Mouse (Mus musculus) frontal cortex, postnatal 25 days (tissue): ENCODE measurements around the gene Usp36.

Experiments used
- DNase-seq, 2 experiments: peaks; one replicate each; pipeline ENCODE4 v3.0.0; 2022; ENCODE audit warnings: low spot score in 2 of 2

Gene Usp36

DNA sequence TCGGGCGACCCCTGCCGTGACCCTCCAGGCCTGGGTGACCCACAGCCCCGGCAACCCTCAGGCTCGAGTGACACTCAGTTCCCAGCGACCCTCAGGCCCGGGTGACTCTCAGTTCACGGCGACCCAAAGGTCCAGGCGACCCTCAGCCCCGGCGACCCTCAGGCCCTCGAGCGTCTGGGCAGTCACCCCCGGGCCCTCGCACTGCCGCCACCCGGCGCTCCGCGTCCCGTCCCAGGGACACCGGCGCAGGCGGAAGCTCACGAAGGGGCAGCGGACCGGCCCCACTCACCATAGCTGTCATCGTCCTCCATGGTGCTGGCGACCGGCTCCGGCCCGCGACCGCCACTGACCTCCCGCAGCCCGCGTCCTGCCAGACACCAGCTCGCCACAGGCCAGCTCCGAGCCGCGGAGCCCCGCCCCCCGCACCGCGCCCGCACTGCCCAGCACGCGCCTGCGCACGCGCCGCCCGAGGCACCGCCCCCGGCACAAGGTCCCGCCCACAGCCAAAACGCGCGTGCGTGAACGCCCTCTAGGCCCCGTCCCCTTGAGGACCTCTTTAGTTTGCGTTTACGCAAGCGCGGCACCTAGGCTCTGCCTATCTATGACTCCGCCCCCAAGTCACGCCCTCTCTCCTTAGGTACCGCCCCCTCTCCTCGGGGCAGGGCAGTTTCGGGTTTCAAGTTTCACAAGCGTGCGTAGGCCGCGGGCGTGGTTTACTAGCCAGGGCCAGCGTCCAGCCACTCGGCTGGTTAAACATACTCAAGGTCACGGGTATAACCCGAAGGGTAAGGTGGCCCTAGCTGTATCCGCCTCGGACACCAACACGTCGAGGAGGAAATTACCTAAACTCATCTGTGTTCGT, 41.7 kb downstream of the Usp36 start, which contains the start of gene Cyth1:
Cyth1 (minus strand) TSS at position 443 of the 862 bp plus-strand sequence.
- peak; percentile 93 to 96 for DNase-seq

DNA sequence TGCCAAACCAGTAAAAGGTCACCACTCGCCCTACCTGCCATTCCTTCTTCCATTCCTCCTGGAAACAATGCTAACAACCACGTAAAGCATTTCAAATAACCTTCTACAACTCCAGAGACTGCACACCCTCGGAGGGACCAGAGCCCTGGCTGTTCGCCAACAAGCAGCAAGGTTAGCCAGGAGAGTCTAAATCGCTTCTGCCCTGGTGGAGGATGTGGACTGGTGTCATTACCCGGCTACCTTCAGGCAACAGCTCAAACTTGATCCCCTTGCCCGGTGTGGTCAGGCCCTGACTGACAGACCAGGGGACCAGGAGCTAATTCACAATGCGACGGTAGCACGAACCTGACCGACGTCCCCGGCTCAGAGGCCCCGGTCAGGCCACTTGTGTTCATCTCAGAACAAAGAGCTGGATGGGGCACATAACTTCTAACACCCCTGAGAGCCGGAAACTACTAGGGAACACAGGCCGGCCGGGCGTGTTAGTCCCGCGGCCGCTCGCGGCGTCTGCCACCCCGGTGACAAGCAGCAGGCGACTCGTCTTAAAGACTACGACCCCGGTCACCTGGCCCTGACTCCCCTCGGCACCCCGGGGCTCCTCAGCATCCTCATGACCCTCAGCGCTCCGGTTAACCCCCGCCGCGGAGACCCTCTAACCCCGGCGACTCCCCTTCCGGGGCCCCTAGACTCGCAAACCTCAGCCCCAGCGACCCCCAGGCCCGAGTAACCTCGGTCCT, 42.5 kb downstream of the Usp36 start:
- no peak for DNase-seq

DNA sequence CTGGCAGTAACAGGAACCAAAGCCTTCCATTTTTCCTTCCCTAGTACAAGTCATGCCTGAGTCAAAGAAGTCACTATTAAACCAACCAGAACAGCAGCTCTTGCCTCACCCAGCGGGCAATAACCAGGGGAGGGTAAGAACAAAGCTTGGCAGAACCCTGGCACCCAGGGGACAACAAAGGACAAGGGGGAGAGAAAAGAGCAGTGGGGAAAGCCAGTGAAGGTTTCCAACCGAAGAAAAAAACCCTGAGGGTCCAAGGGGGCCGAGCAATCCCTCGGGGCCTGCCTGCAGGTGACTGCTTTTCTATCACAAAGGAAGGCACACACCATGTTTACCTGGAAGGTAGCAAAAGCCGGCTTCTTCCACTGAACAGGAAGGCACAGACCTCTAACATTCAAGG, 43.3 kb downstream of the Usp36 start:
- no peak for DNase-seq

DNA sequence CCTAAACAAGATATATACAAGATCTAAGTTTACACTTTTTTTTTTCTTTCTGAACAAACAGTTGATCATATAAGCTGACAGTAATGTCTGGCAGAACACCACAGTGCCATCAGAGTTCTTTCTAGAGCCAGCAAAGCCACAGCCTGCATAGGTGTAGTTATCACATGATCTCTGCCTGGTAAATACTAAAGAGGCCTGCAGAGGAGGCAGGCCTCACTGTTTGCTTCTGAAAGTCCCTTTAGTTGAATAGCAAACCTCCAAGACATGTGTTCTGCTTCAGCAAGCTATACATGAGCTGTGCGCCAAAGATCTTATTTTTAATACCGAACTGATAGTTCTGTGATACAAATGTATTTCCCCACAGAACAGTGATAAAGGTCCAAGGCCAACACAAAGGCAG, 44.9 kb downstream of the Usp36 start:
- DNase-seq: no peak

DNA sequence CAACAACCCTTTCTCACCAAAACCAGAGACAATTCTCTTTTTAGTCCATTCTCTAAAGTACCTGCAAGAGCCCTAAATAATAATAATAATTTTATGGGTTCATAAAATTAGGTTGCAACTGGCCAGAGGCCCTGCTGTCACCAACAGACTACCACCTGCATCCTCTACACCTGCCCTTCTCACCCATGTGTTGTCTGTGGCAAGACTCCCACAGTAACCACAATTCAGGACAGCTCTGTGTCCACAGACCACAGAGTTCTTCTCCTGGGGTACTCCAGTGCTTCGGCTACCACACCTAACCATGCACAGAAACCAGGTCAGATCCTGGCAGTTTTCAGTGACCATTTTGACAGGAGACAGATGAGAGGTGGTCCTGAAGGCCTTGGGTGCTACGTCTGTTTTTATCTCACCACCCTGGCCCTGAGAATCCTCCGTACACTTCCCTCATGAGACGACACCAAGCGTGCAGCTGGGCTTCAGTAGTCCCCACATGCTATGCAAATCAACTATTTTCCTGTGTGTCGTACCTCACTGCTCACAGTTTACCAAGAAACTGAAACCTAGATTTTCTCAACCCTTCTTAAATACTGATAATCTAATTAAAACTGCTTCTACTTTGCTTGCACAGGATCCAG, 46.3 kb downstream of the Usp36 start:
- DNase-seq: no peak

DNA sequence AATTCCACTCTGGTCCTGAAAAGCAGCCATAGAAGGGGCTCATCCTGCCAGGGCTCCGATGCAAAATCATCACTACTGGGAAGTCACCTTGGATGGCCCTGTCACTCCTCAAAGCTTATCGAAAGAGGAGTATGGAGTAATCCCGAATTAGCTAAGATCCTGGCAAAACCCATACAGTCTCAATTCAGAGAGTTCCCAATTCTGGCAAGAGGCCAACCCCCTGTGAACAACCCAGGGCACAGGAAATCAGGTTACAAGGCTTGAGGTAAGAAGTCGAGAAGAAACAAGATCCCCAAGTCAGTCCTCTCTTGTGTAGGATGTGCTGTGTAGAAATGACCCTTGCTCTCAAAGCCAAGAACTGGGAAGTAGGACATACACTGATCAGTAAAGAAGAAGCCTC, 47.5 kb downstream of the Usp36 start:
- DNase-seq: no peak

DNA sequence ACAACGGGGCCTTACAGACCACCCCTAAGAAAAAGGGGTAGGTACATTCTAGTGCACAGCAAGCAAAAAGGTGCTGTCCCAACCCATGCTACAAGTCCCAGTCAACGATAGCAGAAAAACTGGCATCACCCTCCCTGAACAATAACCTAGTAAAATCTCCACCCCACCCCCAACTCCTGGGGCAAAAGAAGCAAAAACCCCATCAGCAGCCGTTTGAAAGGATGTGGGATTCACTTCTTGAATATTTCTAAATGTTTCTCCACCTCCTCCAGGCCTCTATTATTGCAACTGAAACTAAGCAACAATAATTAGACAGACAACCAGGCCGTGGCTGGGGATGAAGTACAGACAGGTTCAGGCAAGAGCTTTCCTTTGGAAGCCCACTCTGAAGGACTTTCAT, 49.7 kb downstream of the Usp36 start:
- no peak for DNase-seq

DNA sequence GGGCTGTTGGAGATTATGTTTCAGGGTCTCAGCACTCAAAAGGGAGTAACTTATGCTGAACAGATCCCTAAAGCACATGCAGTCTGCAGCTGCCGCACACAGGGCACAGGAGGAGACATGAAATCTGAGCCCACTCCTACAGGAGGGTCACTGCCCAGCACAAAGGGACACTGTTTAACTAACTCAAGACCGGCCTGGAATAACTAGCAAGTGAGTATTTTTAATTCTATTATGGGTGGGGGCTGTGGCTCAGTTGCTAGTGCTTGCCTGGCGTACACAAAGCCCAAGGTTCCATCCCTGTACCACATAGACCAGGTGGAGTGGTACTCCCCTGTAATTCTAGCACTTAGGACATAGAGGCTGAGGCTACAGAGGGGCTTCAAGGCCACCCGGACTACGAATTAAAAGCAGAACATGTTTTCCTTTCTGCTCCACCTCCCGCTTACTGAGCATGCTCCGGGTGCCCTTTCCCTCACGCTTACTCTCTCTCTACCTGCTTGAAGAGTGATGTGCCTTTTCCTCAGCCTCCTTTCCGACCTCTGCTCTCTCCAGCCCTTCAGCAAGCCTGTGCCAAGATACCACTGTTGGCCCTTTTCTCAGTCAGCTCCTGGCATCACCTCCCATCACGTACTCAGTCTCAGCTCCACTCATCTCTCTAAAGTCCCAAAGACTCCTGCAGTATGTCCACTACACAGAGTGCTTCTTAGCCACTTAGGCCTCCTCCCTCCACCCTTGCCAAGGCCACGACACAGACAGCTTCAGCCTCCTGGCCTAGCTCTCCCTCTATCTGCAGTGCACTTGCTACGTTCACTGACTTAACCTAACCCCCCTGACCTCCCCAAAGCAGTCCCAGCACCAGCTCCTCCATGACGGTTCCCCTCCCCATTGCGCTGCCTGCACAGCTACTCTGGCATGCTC, 50.5 kb downstream of the Usp36 start:
- DNase-seq: no peak

DNA sequence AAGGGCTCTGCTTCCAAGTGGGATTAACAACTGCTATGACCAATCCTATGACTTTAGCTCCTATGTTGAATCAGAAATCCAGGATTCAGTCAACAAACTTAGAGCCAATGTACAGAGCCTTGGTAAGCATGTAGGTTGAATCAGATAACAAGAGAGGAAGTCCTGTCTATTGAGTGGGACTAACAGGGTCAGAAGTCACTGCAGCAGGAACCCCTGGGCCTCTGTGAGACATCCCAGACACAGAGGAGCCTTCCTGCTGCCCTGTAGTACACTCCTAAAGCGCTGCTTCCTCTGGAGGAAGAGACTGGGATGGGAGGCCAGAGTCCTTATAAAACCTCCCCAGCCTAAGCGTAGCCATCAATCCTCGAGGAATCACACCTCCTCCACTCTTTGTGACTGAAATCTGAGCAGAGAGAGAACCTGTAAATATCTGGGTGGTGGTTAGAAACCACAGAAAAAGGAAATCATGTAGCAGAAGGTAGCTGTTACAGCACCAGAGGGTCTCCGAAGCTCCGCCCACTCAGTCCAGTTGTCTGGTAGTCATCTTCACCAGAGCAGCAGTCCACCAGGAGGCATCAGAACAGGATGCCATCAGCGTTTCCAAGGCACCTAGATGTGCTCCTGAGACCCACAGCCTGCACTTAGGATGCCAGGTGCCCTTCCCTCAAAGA, 53.4 kb downstream of the Usp36 start:
- DNase-seq: no peak

DNA sequence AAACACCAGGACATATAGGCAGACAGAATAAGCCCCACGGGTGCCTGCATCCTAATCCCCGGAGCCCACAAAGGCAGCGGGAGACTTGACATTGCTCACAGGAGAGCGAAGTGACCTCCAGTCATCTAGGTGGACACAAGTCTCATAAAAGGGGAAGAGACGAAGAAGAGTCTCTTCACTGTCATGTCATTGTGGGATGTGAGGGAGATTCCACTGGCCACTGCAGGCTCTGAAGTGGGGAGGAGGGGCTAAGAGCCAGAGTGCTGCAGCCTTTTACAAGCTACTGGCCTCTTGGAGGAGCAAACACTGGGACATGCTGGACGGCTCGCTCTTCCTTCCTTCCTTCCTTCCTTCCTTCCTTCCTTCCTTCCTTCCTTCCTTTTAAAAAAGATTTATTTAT, 55.1 kb downstream of the Usp36 start:
- DNase-seq: no peak

DNA sequence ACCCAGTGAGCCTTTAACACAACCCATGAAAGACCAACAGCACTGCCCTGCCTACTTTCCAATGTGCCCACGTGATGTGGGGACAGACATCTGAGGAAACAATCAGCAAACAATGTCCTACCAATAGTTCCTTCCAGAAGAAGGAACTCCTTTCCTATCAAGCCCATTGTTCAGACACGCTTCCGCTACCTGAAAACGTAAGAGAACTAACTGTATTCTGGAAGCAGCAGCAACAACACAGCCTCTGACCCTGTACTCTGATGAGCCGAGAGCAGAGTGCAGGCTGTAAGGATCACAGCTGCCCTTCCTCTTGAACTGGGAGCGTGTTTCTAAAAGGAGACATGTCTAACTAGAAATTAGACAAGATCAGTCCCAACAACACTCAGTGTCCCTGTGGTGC, 55.5 kb downstream of the Usp36 start:
- DNase-seq: no peak

DNA sequence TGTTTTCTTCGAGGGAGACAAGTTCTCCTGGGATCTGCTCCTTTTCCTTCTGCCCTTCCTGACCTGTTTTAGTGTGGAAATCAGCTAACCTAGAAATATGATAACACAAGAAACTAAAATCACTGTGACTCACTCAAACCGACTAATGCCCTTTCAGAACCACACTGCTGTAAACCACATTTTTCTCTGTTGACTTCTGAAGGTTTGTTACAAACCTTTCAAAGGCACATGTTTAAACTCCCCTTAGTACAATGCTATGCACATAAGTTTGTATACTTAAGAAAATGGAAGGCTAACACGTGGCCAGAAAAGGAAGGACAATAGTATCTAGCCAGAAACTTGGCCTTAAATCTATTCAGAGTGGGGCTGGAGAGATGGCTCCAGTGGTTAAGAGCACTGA, 56.1 kb downstream of the Usp36 start:
- DNase-seq: no peak

DNA sequence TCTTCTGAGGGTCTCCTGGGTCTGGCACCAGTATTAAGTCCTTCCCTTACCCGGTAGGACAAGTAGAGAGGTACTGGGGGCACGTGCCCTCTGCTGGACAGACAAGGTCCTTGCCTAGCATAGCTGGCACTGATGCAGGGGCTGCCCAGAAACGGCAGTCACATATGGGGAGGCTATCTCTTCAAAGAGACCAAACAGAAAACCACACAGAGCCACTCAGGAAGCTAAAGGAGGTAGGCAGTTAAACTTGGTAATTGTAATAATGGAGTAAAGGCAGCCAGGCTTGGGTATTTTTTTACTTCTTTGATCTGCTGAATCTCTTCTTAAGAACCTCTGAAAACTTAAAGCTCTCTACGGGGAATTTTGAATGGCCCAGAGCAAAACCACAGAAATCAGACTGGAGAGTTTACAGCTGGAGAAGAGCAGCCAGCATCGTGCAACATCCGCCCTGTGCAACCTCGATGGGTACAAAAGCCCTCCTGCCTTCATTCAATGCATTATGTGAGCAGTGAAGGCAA, 57.7 kb downstream of the Usp36 start:
- DNase-seq: no peak

DNA sequence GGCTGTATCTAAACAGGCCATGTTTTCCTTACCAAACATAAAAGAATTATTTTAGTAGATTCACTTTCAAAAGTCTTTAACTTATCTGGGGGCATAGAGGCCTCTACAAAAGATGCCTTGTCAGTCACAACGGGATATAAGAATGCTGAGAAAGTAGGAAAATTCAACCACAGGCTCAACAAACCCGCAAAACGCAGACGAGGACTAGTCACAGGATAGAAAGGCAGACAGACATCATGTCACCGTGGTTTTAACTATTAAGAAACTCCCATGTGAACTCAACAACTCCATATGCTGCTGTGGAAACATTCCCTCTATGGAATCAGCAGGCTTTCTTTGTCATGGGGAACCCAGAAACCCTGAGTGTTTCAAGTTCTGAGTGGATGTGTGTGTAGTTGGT, 60.1 kb downstream of the Usp36 start:
- DNase-seq: no peak

DNA sequence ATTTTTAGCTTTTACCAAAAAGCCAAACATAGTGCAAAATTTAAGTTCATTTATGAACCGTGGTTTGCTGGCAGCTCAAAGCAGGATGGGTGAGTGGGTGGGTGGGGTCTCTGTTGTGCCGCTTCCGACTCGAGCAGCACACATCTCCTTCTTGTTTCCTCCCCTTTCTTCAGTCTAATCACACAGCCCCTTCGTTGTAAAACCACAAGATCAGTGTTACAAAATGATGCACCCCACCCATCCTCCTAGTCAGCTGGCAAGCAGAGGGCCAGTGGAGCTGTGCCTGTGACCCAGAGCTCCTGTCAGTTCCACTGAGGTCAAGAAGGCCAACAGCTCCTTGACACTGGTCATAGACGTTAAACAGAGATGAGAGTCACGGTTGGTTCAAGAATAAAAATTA, 62.4 kb downstream of the Usp36 start:
- no peak for DNase-seq

DNA sequence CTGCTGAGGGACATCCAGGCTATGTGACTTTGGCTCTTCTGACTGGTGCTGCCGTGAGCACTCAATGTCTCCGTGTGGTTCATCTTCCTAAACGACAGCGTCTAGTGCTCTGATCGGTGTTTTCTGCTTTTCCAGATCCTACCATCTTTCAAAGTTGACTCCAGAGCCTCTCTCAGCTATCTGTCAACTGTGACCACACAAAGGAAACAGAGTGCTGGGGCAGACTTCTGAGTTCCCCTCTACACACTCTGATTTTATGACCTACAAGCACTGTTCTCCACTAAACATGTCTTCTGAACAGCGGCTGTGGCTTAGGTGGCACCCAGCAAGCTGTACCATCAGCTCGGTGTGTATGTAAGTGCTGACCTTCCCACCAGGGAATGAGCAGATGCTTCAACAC, 63.2 kb downstream of the Usp36 start:
- DNase-seq: no peak

DNA sequence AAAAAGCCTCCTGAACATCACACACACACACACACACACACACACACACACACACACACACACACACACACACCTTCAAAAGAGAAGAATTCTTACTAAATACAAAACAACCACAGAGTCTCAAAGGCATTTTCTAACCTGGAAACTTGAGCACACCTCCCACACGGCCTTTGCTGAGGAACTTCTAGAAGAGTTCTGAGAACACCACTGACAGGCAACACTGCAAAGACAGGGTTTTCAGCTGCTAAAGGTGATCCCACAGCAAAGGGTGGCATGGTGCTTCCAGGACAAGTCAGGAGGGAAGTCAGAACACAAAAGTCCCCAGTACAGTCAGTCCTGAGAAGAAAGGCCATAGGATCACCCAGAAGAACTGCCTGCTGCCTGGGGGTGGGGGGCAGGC, 64.2 kb downstream of the Usp36 start:
- DNase-seq: no peak

DNA sequence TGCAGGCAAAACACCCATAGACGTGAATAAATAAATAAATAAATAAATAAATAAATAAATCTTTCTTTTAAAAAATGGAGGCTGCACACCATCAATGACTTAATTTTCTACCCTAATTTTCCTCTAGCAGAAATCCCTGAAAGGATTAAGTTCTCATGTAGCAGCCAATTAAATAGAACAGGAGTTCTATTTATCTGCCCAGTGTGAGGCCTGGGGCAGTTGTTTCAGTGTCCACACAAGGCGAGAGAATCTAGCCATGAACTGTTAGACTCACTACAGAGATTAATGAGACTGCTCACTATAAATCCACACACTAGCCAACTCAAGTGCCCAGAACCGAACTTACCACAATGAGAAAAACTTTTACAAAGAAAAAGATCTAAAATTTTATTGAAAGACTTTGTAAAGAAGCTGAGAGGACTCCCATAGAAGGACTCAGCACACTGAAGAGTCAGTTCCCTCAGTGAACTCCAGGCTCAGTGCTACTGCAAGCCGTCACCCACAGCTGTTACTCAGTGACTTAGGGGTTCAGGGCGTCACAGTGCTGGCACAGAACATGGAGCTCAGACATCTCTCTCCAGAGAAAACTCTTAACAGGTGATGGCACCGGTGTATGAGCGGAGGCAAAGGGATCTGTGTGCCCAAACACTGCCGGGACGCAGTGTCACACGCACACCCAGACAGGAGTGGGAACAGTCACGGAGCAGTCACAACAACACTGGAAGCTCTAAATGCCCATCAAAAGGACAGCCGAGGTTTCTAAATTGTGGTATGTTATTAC, 64.8 kb downstream of the Usp36 start:
- no peak for DNase-seq

DNA sequence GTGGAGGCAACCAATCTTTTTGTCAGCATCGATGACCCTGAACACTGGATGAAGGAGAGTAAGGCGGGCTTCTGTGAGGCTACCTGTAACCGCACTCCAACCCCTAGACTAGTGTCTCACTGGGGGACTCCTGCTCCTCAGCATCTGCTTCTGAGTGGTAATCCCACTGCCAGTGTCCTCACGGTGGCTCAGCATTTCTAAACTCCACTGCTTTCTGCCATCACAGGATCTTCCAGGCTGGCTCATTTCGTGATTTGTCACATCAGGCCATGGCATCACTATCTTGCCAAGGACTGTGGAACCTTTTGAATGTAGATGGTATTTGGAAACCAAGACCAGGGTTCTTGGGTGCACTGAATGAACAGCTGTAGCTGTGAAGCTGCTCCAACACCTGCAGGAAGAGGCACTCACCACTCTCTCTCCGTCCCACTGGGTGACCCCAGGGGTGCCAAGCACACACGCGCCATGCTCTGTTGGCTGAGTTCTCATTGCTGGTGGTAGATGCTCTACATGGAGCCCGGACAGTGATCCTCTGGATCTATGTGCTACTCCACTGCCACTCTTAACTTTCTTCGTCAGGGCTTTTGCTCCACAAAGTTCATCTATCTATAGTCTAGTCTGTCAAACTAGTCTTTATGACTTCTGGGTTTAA, 66.5 kb downstream of the Usp36 start:
- DNase-seq: no peak

DNA sequence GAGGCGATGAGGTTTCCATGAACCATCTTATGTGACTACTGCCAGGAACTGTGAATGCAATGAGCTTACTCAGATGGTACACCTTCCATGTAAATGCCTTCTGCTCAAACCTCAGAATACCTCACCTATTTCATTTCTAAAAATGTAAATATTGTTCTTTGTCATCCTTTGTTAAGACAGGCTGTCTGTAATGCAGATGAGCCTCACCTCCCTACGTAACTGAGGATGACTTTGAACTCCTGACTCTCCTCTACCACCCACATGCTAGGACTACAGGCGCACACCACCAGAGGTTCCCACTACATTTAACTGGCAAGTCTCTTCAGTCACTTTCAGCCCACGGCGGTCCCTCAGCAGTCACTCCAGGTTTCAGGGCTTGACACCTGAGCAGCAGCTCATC, 67.1 kb downstream of the Usp36 start:
- no peak for DNase-seq
